Mouse (Mus musculus) E14TG2a.4 (cell line): ENCODE data around the gene Hexim2.

Experiments
- CTCF ChIP-seq: conservative IDR thresholded peaks from 2 replicates; pipeline ENCODE4 v1.5.1; 2014; ENCODE audit warnings: low read length
- NANOG ChIP-seq: IDR thresholded peaks from 2 replicates; pipeline ENCODE4 v1.6.1; 2014; ENCODE audit warnings: borderline replicate concordance, low read length, mixed read lengths

DNA sequence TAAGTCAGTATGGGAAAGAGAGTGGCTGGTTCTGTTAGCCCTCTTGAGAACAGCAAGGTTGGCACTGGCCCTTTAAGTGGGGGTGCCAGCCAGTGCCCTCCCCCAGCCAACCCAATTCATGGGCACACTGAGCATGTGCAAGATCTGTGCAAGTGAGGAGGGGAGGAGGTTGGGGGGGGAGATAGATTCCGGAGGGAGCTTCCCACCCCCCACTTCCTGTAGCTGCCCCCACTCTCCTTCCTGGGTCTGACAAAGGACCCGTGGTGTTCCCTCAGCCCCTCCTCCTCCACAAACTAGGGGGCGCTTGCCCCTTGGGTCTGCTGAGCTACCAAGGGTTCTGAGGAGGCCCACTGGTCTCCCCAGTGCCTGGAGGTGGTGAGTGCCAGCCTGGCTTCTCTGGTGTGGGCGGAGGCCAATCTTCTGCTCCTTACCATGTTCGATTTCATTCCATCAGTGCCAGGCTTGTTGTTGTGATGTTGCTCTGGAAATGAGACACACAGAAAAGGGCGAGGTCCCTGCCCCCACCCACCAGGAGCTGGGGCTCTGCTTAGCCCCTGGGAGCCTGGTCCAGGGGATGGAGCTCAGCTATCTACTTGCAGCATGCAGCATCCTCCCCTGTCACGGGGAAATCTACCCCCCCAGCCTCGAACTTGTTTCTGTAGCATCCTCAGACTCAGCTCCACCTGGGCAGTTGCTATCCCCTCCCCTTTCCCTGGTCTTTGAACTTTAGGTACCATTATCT lies 10.4 kb downstream of the Hexim2 start:
- TF ChIP-seq CTCF (no peak), NANOG (no peak)
